Mouse (Mus musculus) hindbrain, embryonic 10.5 days (tissue): Measurements from ENCODE around the gene Ptpn3. TPM values are rescaled to one million over a fixed set of nuclear protein-coding genes. Genes with fewer than 3 reads are reported as not detected.

ENCODE experiments used
- DNase-seq: peaks from one replicate; pipeline ENCODE4 v3.0.0-alpha.2; 2017; ENCODE audit warnings: low spot score
- H3K27ac ChIP-seq: fragments of 300-500 bp; sonication (generic); 2 replicates; pipeline ENCODE4 v1.5.1; 2016; ENCODE audit warnings: mild to moderate bottlenecking, moderate library complexity
- H3K27me3 ChIP-seq: fragments of 300-500 bp; sonication (generic); 2 replicates; pipeline ENCODE4 v1.6.1; 2016; ENCODE audit warnings: mild to moderate bottlenecking; ENCODE audit not compliant: poor library complexity, insufficient read depth, severe bottlenecking
- H3K36me3 ChIP-seq: fragments of 300-500 bp; sonication (generic); 2 replicates; pipeline ENCODE4 v1.6.1; 2016; ENCODE audit warnings: mild to moderate bottlenecking, moderate library complexity
- H3K4me1 ChIP-seq: fragments of 300-500 bp; sonication (generic); replicated peaks from 2 replicates; pipeline ENCODE4 v1.6.1; 2016; ENCODE audit warnings: mild to moderate bottlenecking
- H3K4me3 ChIP-seq: fragments of 300-500 bp; sonication (generic); 2 replicates; pipeline ENCODE4 v1.5.1; 2016; ENCODE audit warnings: mild to moderate bottlenecking, moderate library complexity
- H3K9me3 ChIP-seq: fragments of 300-500 bp; sonication (generic); 2 replicates; pipeline ENCODE4 v1.6.1; 2016; ENCODE audit warnings: mild to moderate bottlenecking, moderate library complexity
- WGBS: fragments of 180-500 bp; shearing (Covaris S2); methylation state at CpG from one replicate; pipeline ENCODE4 v1.1.7; 2016; 5-methylcytosine and 5-hydroxymethylcytosine counted together
- polyA plus RNA-seq: library from polyadenylated mRNA; unstranded; fragments of >200 nt; fragmentation: Nextera tagmentation; extraction: Ambion mirVana; gene quantifications from 2 replicates; pipeline ENCODE4 v1.2.1, GENCODE M21; 2016

Ptpn3 gene
- polyA plus RNA-seq, 1 experiment from 2014 or later, result 1.6 TPM

DNA sequence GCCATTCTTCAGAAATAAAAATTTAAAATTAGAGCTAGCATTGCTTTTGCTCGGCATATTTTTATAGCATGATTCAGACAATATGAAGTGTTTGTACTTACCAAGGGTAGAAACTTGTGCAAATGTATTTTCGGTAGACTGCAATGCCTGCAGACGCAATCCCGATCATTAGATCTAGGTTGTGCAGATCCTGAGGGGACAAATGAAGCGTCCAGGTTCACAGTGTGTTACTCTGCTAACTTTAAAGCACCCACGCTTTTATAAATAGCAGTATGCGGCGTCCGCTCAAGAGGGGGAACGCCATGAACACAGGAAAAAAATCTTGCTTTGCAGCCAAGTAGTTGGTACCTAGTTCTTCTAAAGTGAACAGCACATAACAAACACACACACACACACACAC, 56.8 kb downstream of the Ptpn3 start:
- no peak for DNase-seq
- peaks cover 24% of the 10 kb centered on the region for H3K4me1 ChIP-seq
- WGBS, result 93% methylated on average over 10 of the region's 10 CpGs
- no peaks in the 10 kb centered on the region for H3K9me3 ChIP-seq
- no peak overlapping the region for H3K27ac ChIP-seq
- H3K27me3 ChIP-seq, result no peaks in the 10 kb centered on the region
- H3K4me3 ChIP-seq, result no peak overlapping the region
- no peaks in the 10 kb centered on the region for H3K36me3 ChIP-seq

DNA sequence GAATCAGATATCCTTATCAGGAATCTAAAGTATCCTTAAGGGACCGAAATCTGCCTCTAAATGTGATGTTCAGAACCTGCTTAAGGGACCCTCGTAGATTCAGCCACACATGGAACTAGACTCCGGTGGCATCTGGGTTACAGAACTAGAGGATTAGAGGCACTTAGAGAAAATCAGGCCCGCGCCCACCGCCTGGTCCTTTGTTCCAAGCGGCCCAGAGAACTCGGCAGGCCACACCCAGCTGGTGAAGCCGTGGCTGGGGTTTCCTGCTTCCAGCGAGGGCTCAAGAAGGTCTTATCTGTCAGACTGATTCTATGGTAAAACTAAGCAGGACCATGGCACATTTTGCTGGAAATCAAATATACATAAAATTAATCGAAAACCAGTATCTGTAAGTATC, 58.3 kb downstream of the Ptpn3 start:
- Histone ChIP-seq H3K36me3 (no peaks in the 10 kb centered on the region), H3K4me3 (no peak overlapping the region), H3K4me1 (peaks cover 10% of the 10 kb centered on the region; the same call in 1 of the 2 replicates), H3K9me3 (no peaks in the 10 kb centered on the region), H3K27ac (no peak overlapping the region; the same call in 1 of the 2 replicates), H3K27me3 (no peaks in the 10 kb centered on the region)
- no peak for DNase-seq
- WGBS, result 82% methylated on average over 11 of the region's 11 CpGs

DNA sequence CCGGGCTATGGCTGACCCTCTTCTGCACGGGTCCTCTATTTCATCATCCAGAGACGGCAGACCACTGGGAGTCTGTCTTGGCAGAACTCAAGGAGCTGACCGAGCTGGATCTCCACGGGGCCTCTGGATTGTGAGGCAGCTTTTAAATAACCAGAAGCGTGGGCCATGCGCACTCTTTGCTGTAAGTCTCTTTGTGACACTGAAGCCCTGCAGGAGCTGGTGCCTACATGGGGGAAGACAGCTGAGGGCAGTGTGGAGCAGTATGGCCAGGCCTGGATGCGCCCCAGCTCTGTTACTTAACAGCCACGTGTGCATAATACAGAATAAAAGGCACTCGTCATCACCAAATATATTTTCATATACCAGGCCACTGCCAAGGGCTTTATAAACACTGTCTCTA, 60.7 kb downstream of the Ptpn3 start:
- Histone ChIP-seq H3K36me3 (no peaks in the 10 kb centered on the region), H3K4me1 (peaks cover 13% of the 10 kb centered on the region; the same call in 1 of the 2 replicates), H3K4me3 (no peak overlapping the region), H3K9me3 (no peaks in the 10 kb centered on the region), H3K27me3 (no peaks in the 10 kb centered on the region), H3K27ac (no peak overlapping the region)
- no peak for DNase-seq
- 86% methylated on average over 10 of the region's 10 CpGs for WGBS

DNA sequence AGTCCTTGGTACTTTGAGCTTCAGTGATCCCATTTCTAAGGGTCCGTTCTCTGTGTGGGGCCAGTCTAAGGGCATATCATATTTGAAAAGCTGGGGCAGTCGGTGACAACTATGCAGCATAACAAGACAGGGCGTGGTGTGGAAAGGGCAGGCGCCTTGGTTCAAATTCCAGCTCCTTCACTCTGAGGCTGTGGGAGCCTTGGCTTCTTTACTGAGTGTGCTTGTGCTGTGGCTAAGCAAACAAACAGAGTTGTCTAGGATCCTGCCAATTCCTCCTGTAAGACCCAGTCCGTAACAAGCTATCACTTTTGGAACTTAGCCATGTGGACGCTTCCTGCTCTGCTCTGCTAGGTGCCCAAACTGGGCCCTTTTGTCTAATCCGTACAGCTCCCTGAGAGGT, 61.5 kb downstream of the Ptpn3 start:
- Histone ChIP-seq H3K4me3 (no peak overlapping the region), H3K9me3 (no peaks in the 10 kb centered on the region), H3K4me1 (peaks cover 13% of the 10 kb centered on the region; the same call in 1 of the 2 replicates), H3K27ac (no peak overlapping the region), H3K36me3 (no peaks in the 10 kb centered on the region), H3K27me3 (no peaks in the 10 kb centered on the region)
- 76% methylated on average over 7 of the region's 7 CpGs for WGBS
- no peak for DNase-seq

DNA sequence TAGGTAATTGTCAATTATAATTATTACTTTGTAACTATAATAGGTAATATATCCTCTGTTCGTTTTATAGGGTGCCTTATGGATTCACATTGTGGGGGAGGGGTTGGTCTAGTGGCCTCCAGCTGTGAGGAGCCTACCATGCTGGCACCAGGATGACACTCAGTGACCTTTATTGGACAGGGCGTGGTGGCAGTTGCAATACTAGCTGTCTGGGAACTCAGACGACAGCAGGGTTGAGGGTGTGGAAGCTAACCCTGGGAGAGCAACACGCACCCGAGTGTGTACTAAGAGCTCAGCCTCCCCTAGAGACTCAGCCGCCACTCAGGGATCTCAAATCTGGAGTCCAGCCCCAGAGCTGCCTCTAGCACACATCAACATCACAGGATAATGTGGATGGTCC, 62.5 kb downstream of the Ptpn3 start:
- Histone ChIP-seq H3K36me3 (no peaks in the 10 kb centered on the region), H3K27ac (no peak overlapping the region), H3K4me1 (peaks cover 13% of the 10 kb centered on the region; the same call in 1 of the 2 replicates), H3K4me3 (no peak overlapping the region), H3K27me3 (no peaks in the 10 kb centered on the region), H3K9me3 (no peaks in the 10 kb centered on the region)
- 67% methylated on average over 6 of the region's 6 CpGs for WGBS
- DNase-seq, result no peak

DNA sequence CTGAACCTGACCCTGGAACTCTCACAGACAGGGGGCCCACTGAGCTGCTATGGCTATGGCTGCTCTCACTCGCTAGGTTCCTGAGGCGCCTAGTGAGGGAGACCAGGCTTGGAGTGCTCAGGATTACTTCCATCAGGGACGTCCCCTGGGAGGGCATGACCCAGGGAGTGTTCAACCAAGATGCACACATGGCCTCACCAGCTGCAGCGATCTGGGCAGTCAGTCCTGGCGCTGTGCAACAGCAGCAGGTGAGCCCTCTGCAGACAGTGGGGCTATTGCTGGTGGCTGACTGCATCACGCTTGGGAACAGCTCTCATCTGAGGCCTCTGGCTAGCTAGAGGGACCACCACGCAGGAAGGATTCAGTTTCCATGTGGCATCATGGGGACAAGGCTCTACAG, 63.5 kb downstream of the Ptpn3 start:
- DNase-seq, result no peak
- Histone ChIP-seq H3K27me3 (no peaks in the 10 kb centered on the region), H3K4me3 (no peak overlapping the region), H3K4me1 (peaks cover 13% of the 10 kb centered on the region; the same call in 1 of the 2 replicates), H3K9me3 (no peaks in the 10 kb centered on the region), H3K27ac (no peak overlapping the region), H3K36me3 (no peaks in the 10 kb centered on the region)
- WGBS, result 78% methylated on average over 7 of the region's 7 CpGs

DNA sequence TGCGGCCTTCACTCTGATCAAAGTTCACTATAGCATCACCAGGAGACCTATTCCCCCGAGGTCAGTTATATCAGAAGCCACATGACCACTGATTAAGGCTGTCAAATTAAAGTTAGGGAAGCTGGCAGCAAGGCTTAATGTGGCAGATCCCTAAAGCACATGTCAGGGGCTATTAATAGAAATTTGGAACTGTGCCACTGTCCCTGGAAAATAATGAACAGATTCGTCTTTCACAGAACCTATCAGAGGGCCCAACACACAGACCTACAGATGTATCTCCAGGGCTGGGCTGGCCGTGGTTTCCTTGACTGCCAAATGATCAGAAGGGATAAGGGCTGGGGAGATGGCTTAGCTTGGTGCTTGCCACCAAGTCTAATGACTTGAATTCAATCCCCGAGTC, 65.1 kb downstream of the Ptpn3 start:
- Histone ChIP-seq H3K4me3 (no peak overlapping the region), H3K36me3 (no peaks in the 10 kb centered on the region), H3K27ac (no peak overlapping the region), H3K9me3 (no peaks in the 10 kb centered on the region), H3K4me1 (peaks cover 10% of the 10 kb centered on the region; the same call in 1 of the 2 replicates), H3K27me3 (no peaks in the 10 kb centered on the region)
- 86% methylated on average over 5 of the region's 5 CpGs for WGBS
- DNase-seq, result no peak

DNA sequence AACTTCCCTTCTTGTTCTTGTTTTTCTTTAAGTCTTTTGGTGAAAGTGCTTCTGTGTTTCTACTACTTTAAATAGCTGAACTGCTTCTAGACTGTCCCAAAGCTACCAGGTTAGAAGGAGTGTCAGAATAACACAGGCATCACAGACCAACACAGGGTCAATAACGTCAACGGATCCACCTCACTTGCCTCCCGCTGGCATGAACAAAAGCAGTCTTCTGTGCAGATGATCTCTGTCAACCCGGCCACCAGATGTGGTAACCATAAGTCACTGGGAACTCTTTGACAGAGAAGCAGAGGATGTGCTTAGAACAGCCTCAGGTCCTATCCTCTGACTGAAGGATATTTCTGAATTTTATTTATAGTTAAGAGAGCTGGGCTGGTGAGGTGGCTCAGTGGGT, 65.9 kb downstream of the Ptpn3 start:
- DNase-seq, result no peak
- Histone ChIP-seq H3K36me3 (no peaks in the 10 kb centered on the region), H3K9me3 (no peaks in the 10 kb centered on the region), H3K4me1 (peaks cover 12% of the 10 kb centered on the region; the same call in 1 of the 2 replicates), H3K27ac (no peak overlapping the region), H3K27me3 (no peaks in the 10 kb centered on the region), H3K4me3 (no peak overlapping the region)
- 74% methylated on average over 4 of the region's 4 CpGs for WGBS

DNA sequence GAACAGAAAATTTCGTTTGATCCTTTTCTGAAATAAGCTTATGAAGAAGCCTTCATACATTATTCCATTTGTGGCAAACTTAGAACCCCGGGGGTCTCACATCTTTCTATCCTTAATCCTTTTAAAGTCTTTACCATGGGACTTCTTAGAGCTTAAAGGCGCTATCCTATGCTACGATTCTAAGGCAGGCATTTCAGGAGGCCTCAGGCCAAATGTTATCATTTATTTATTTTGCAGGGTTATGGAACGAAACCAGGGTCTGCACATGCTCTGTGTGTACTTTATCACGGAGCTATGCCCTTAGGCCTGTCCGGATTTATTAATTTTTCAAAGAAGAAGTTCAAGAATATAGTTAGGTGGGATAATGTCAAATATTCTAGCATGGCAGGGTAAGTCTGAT, 67.3 kb downstream of the Ptpn3 start:
- DNase-seq, result no peak
- 90% methylated on average over 7 of the region's 7 CpGs for WGBS
- Histone ChIP-seq H3K4me3 (no peak overlapping the region), H3K27ac (no peak overlapping the region), H3K36me3 (no peaks in the 10 kb centered on the region), H3K9me3 (no peaks in the 10 kb centered on the region), H3K27me3 (no peaks in the 10 kb centered on the region), H3K4me1 (peaks cover 9% of the 10 kb centered on the region; the same call in 1 of the 2 replicates)

DNA sequence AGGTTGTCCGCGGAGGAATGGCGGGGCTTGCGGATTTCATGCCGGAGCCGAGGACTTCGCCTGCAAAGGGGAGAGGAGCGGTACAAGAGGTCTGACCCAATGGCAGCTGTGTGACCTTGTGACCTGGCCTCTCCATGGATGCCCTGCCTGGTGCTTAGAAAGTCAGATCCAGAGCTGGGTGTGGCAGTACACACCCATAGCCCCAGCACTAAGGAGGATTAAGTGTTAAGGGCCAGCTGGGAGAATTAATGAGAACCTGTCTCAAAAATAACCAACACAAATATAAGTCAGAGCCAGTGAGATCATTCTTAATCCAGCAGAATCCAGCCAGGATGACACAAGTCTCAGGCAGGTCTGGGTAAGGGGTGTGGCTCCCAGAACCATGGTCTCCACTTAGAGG, 69.2 kb downstream of the Ptpn3 start:
- Histone ChIP-seq H3K4me3 (no peak overlapping the region), H3K4me1 (peaks cover 20% of the 10 kb centered on the region), H3K27me3 (no peaks in the 10 kb centered on the region), H3K36me3 (no peaks in the 10 kb centered on the region), H3K27ac (no peak overlapping the region), H3K9me3 (no peaks in the 10 kb centered on the region)
- no peak for DNase-seq
- WGBS, result 87% methylated on average over 8 of the region's 8 CpGs

DNA sequence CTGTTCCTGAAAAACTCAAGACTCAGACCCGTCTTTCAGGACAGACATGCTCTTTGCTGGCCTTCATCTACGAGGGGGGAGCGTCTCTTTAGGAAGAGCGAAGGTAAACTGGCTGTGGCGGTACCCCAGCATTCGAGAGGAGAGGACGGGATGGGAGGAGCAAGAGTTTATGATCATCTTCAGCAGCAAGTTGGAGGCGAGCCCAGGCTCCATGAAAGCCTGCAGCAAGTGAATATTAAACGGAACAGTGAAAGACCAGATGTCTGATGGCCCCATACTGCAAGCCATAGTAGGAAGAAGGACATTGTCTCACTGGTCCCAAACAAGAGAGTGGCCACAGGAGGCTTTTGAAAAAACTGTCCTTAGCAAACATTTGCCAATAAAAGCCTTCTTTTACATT, 70.3 kb downstream of the Ptpn3 start:
- Histone ChIP-seq H3K36me3 (no peaks in the 10 kb centered on the region), H3K27ac (no peak overlapping the region), H3K4me3 (no peak overlapping the region), H3K9me3 (no peaks in the 10 kb centered on the region), H3K4me1 (peaks cover 20% of the 10 kb centered on the region), H3K27me3 (no peaks in the 10 kb centered on the region)
- no peak for DNase-seq
- WGBS, result 89% methylated on average over 9 of the region's 9 CpGs

DNA sequence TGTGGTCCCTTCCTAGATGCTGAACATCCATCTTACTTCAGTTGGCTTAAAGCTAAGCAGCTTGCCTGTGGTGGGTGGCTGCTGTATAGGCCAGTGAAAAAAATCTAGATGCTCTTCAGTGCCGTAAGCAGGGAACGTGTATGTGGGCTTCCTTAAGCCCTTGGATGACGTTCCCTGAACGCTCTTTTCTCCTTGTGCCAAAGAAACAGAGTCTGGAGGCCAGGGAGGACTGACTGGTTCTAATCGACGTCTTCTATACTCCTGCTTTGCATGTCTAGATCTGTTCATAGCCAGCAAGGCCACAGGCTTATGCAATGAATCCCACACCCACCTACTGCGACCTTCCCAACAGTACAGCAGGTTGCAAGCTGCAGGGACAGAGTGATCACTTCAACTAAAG, 71.3 kb downstream of the Ptpn3 start:
- no peaks in the 10 kb centered on the region for H3K9me3 ChIP-seq
- H3K27ac ChIP-seq, result no peak overlapping the region
- no peak for DNase-seq
- H3K36me3 ChIP-seq, result no peaks in the 10 kb centered on the region
- peaks cover 20% of the 10 kb centered on the region for H3K4me1 ChIP-seq
- no peak overlapping the region for H3K4me3 ChIP-seq
- no peaks in the 10 kb centered on the region for H3K27me3 ChIP-seq
- 84% methylated on average over 7 of the region's 7 CpGs for WGBS

DNA sequence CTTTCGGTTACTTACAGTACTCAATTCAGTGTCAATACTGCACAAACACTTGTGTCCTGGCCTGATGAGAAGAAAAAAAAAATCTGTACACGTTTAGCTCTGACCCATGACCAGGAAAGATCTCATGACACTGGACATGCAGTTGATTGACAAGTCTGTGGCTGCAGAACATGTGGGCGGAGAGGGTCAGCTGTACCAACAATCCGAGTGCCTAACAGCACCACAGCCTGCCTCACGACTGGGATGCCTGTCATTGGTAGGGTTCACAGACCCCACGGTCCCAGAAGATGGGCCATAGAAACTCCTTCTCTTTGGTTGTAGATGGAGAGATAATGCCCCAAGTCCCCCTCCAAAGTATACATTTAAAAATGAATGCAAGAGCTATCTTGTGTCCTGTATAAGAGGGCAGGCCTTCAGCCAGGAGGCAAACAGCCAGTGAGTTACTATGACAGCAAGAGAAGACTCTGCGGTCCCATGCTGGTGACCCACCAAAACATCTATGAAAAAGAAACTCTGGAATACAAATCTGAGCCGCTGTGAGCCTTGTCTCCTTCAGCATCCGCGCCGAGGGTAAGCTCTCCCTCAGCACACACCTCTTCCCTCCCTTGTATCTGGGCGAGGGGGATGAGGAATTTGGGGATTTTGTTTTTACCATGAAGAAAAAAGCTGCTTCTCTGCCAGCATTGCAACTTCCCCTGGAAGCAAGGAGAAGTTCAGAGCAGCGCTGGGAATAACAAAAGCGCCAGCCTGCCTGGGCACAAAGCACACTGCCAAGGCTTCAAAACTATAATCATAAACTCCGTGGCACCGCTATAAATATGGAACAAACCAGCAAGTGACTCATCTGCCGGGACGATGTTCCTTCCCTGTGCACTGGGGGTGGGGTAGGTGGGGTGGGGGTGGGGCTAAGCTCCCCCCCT, 72.8 kb downstream of the Ptpn3 start:
- Histone ChIP-seq H3K4me1 (peaks cover 20% of the 10 kb centered on the region), H3K36me3 (no peaks in the 10 kb centered on the region), H3K9me3 (no peaks in the 10 kb centered on the region), H3K27ac (no peak overlapping the region), H3K4me3 (no peak overlapping the region), H3K27me3 (no peaks in the 10 kb centered on the region)
- 72% methylated on average over 18 of the region's 18 CpGs for WGBS
- no peak for DNase-seq
